Mouse (Mus musculus): ENCODE measurements at regions not wholly inside any gene's neighbourhood (a gene's known extent, or its start where the extent isn't known, plus 50 kb on each side); places are given as distances from the start of the nearest gene placed in this dataset.

- Histone ChIP-seq H3K36me3 (replicated peaks; ENCODE audit: control insufficient read depth, insufficient read depth, low read depth) (no peaks in the 10 kb centered on the region), H3K9ac (replicated peaks) (no peak overlapping the region), H3K9me3 (ENCODE audit: control insufficient read depth, low read length) (no peaks in the 10 kb centered on the region), H3K4me3 (ENCODE audit: insufficient read depth in 1 of 2, low read depth in 2 of 2, low read length in 2 of 2) (no peak overlapping the region), H3K27me3 (ENCODE audit: control insufficient read depth, insufficient read depth, low read length) (no peaks in the 10 kb centered on the region), H3K4me1 (replicated peaks; ENCODE audit: control insufficient read depth in 2 of 2, insufficient read depth in 2 of 2, low read length in 1 of 2) (no peaks in the 10 kb centered on the region), H3K4me2 (ENCODE audit: low read depth) (no peak overlapping the region), H3K27ac (no peak overlapping the region)
- TF ChIP-seq EP300 (IDR thresholded peaks at IDR 0.05; ENCODE audit: low read depth) (no peak), CTCF (IDR thresholded peaks at IDR 0.05; ENCODE audit: low read depth) (no peak)
- no peak for ATAC-seq (ENCODE audit: insufficient read depth)
- DNase-seq (ENCODE audit: low read depth in 3 of 3, low spot score in 3 of 3), result no peak
These were observed 356.8 kb downstream of the Ndufa4 start for GRCm38 (mm10) chr6:11550473-11550872.

GRCm38 (mm10) chr6:11547318-11547717 lies 360.0 kb downstream of the Ndufa4 start:
- Histone ChIP-seq H3K9me3 (ENCODE audit: control insufficient read depth, low read length) (no peaks in the 10 kb centered on the region), H3K4me2 (ENCODE audit: low read depth) (no peak overlapping the region), H3K9ac (replicated peaks) (no peak overlapping the region), H3K4me3 (ENCODE audit: insufficient read depth in 1 of 2, low read depth in 2 of 2, low read length in 2 of 2) (no peak overlapping the region), H3K27ac (no peak overlapping the region), H3K36me3 (replicated peaks; ENCODE audit: control insufficient read depth, insufficient read depth, low read depth) (no peaks in the 10 kb centered on the region), H3K4me1 (replicated peaks; ENCODE audit: control insufficient read depth in 2 of 2, insufficient read depth in 2 of 2, low read length in 1 of 2) (no peaks in the 10 kb centered on the region), H3K27me3 (ENCODE audit: control insufficient read depth, insufficient read depth, low read length) (no peaks in the 10 kb centered on the region)
- ATAC-seq (ENCODE audit: insufficient read depth) (no peak), DNase-seq (ENCODE audit: low read depth in 3 of 3, low spot score in 3 of 3) (no peak)
- no peak for TF ChIP-seq CTCF (IDR thresholded peaks at IDR 0.05; ENCODE audit: low read depth)
- no peak for TF ChIP-seq EP300 (IDR thresholded peaks at IDR 0.05; ENCODE audit: low read depth)

- Histone ChIP-seq H3K9me3 (ENCODE audit: control insufficient read depth, low read length) (no peaks in the 10 kb centered on the region), H3K9ac (replicated peaks) (no peak overlapping the region), H3K4me3 (ENCODE audit: insufficient read depth in 1 of 2, low read depth in 2 of 2, low read length in 2 of 2) (no peak overlapping the region), H3K36me3 (replicated peaks; ENCODE audit: control insufficient read depth, insufficient read depth, low read depth) (no peaks in the 10 kb centered on the region), H3K27me3 (ENCODE audit: control insufficient read depth, insufficient read depth, low read length) (no peaks in the 10 kb centered on the region), H3K27ac (no peak overlapping the region), H3K4me2 (ENCODE audit: low read depth) (no peak overlapping the region), H3K4me1 (replicated peaks; ENCODE audit: control insufficient read depth in 2 of 2, insufficient read depth in 2 of 2, low read length in 1 of 2) (no peaks in the 10 kb centered on the region)
- TF ChIP-seq EP300 (IDR thresholded peaks at IDR 0.05; ENCODE audit: low read depth) (no peak), CTCF (IDR thresholded peaks at IDR 0.05; ENCODE audit: low read depth) (no peak)
- ATAC-seq (ENCODE audit: insufficient read depth), result no peak
- no peak for DNase-seq (ENCODE audit: low read depth in 3 of 3, low spot score in 3 of 3)
- WGBS (ENCODE audit: insufficient replicate concordance), result 61% methylated on average over 8 of the region's 8 CpGs
These were observed 372.1 kb downstream of the Ndufa4 start for GRCm38 (mm10) chr6:11534930-11535880.

GRCm38 (mm10) chr6:11503136-11503535 lies 404.2 kb downstream of the Ndufa4 start:
- H3K9me3 ChIP-seq (ENCODE audit: control insufficient read depth, low read length), result no peaks in the 10 kb centered on the region
- H3K4me3 ChIP-seq (ENCODE audit: insufficient read depth in 1 of 2, low read depth in 2 of 2, low read length in 2 of 2), result no peak overlapping the region
- no peaks in the 10 kb centered on the region for H3K4me1 ChIP-seq (replicated peaks; ENCODE audit: control insufficient read depth in 2 of 2, insufficient read depth in 2 of 2, low read length in 1 of 2)
- WGBS (ENCODE audit: insufficient replicate concordance), result 56% methylated on average over 2 of the region's 2 CpGs
- H3K36me3 ChIP-seq (replicated peaks; ENCODE audit: control insufficient read depth, insufficient read depth, low read depth), result no peaks in the 10 kb centered on the region
- no peak overlapping the region for H3K4me2 ChIP-seq (ENCODE audit: low read depth)
- no peak overlapping the region for H3K27ac ChIP-seq
- DNase-seq (ENCODE audit: low read depth in 3 of 3, low spot score in 3 of 3) (no peak), ATAC-seq (ENCODE audit: insufficient read depth) (no peak)
- TF ChIP-seq CTCF (IDR thresholded peaks at IDR 0.05; ENCODE audit: low read depth), result no peak
- no peak for TF ChIP-seq EP300 (IDR thresholded peaks at IDR 0.05; ENCODE audit: low read depth)
- no peaks in the 10 kb centered on the region for H3K27me3 ChIP-seq (ENCODE audit: control insufficient read depth, insufficient read depth, low read length)
- no peak overlapping the region for H3K9ac ChIP-seq (replicated peaks)

GRCm38 (mm10) chr6:11494427-11494826 lies 412.9 kb downstream of the Ndufa4 start:
- 56% methylated on average over 2 of the region's 2 CpGs for WGBS (ENCODE audit: insufficient replicate concordance)
- no peak for DNase-seq (ENCODE audit: low read depth in 3 of 3, low spot score in 3 of 3)
- no peaks in the 10 kb centered on the region for H3K36me3 ChIP-seq (replicated peaks; ENCODE audit: control insufficient read depth, insufficient read depth, low read depth)
- H3K27ac ChIP-seq, result no peak overlapping the region
- no peak overlapping the region for H3K9ac ChIP-seq (replicated peaks)
- no peak overlapping the region for H3K4me2 ChIP-seq (ENCODE audit: low read depth)
- TF ChIP-seq CTCF (IDR thresholded peaks at IDR 0.05; ENCODE audit: low read depth), result no peak
- no peak for TF ChIP-seq EP300 (IDR thresholded peaks at IDR 0.05; ENCODE audit: low read depth)
- no peak overlapping the region for H3K4me3 ChIP-seq (ENCODE audit: insufficient read depth in 1 of 2, low read depth in 2 of 2, low read length in 2 of 2)
- no peaks in the 10 kb centered on the region for H3K27me3 ChIP-seq (ENCODE audit: control insufficient read depth, insufficient read depth, low read length)
- H3K9me3 ChIP-seq (ENCODE audit: control insufficient read depth, low read length), result no peaks in the 10 kb centered on the region
- ATAC-seq (ENCODE audit: insufficient read depth), result no peak
- no peaks in the 10 kb centered on the region for H3K4me1 ChIP-seq (replicated peaks; ENCODE audit: control insufficient read depth in 2 of 2, insufficient read depth in 2 of 2, low read length in 1 of 2)

Measured in liver, embryonic 14.5 days (tissue).